Mouse (Mus musculus): ENCODE data around the gene Xrcc6.
"Not testable (repeated sequence)": the region's sequence is repeated elsewhere in the genome, so short reads cannot be mapped to it uniquely, and the experiment has no call there.

Xrcc6 gene

GRCm38 (mm10) chr15:81966062-81966829, 21.4 kb upstream of the Xrcc6 start:
- no peak for DNase-seq

GRCm38 (mm10) chr15:81967821-81968220, 19.8 kb upstream of the Xrcc6 start:
- DNase-seq: no peak

GRCm38 (mm10) chr15:81968447-81968846, 19.2 kb upstream of the Xrcc6 start:
- DNase-seq: no peak

- DNase-seq: no peak
Measured at GRCm38 (mm10) chr15:81969173-81969572, 18.5 kb upstream of the Xrcc6 start.

- not testable (repeated sequence) for DNase-seq
Measured at GRCm38 (mm10) chr15:81969635-81970034, 18.0 kb upstream of the Xrcc6 start.

- DNase-seq: not testable (repeated sequence)
Measured at GRCm38 (mm10) chr15:81970498-81970897, 17.1 kb upstream of the Xrcc6 start.

GRCm38 (mm10) chr15:81975156-81975555, 12.5 kb upstream of the Xrcc6 start:
- DNase-seq: not testable (repeated sequence)

GRCm38 (mm10) chr15:81980321-81980720, 7.3 kb upstream of the Xrcc6 start, which contains the start of gene 1700029P11Rik:
TSS of gene 1700029P11Rik (plus strand) at chr15:81980540.
- no peak for DNase-seq

- no peak for DNase-seq
Measured at GRCm38 (mm10) chr15:81982173-81982572, 5.5 kb upstream of the Xrcc6 start.

- no peak for DNase-seq
Measured at GRCm38 (mm10) chr15:81985267-81986161, 2.1 kb upstream of the Xrcc6 start.

- DNase-seq: peak; percentile 79 to 82
Measured at GRCm38 (mm10) chr15:81989371-81990062, 1.9 kb downstream of the Xrcc6 start.

- DNase-seq: no peak
Measured at GRCm38 (mm10) chr15:81990549-81990948, 2.9 kb downstream of the Xrcc6 start.

- no peak for DNase-seq
Measured at GRCm38 (mm10) chr15:81993992-81994391, 6.4 kb downstream of the Xrcc6 start.

- DNase-seq: no peak
Measured at GRCm38 (mm10) chr15:82004257-82004656, 16.6 kb downstream of the Xrcc6 start.

GRCm38 (mm10) chr15:82011947-82012346, 24.3 kb downstream of the Xrcc6 start:
- DNase-seq: no peak

GRCm38 (mm10) chr15:82014745-82015391, 27.2 kb downstream of the Xrcc6 start:
- DNase-seq: no peak

- peak in 1 of 2 experiments; percentile 8 for DNase-seq
Measured at GRCm38 (mm10) chr15:82015392-82016100, 27.9 kb downstream of the Xrcc6 start.

- peak; percentile 99 to 100 for DNase-seq
Measured at GRCm38 (mm10) chr15:82016101-82016808, 28.6 kb downstream of the Xrcc6 start.

GRCm38 (mm10) chr15:82016830-82017229, 29.2 kb downstream of the Xrcc6 start:
- no peak for DNase-seq

GRCm38 (mm10) chr15:82017461-82017860, 29.8 kb downstream of the Xrcc6 start:
- no peak for DNase-seq

GRCm38 (mm10) chr15:82019288-82019687, 31.7 kb downstream of the Xrcc6 start:
- DNase-seq: no peak

Measured in B cell, adult 2 months (primary cell).